Mouse (Mus musculus) E14TG2a.4 (cell line): Measurements from ENCODE around the gene Nlk.

ENCODE experiments used
- CTCF ChIP-seq: conservative IDR thresholded peaks from 2 replicates; pipeline ENCODE4 v1.5.1; 2014; ENCODE audit warnings: low read length
- NANOG ChIP-seq: IDR thresholded peaks from 2 replicates; pipeline ENCODE4 v1.6.1; 2014; ENCODE audit warnings: borderline replicate concordance, low read length, mixed read lengths
- POU5F1 ChIP-seq: IDR thresholded peaks from 2 replicates; pipeline ENCODE4 v1.6.1; 2014; ENCODE audit warnings: low read length, borderline replicate concordance

DNA sequence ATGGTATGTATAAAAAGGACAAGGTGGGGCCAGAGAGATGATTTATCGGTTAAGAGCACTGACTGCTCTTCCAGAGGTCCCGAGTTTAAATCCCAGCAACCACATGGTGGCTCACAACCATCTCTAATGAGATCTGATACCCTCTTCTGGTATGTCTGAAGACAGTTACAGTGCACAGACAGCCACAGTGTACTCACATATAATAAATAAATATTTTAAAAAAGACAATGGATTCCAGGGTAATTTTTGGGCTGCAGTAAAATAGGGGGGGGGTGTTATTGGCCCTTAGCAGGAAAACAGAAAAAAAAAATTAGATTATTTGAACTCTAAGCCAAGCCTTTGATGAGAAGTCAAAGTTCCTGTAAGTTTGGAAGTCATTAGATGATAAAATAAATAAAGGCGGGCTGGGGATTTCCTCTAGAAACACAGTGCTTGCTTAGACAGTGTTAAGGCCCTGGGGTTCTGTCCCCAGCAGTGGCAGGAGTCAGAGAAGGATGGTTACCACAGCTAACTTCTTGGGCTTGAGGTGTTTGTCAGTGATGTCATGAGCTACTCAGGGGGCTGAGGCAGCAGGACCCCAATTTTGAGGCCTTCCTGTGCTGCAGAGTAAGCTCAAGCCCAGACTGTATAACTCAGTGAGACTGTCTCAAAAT is 98.3 kb downstream of the Nlk start:
- TF ChIP-seq CTCF (no peak), NANOG (no peak), POU5F1 (no peak)
